Mouse (Mus musculus): ENCODE results near the gene Ajap1. TPM values are rescaled to one million over a fixed set of nuclear protein-coding genes. Genes with fewer than 3 reads are reported as not detected.

Gene Ajap1
- polyA plus RNA-seq, 1 experiment from 2014 or later: 0.20 TPM

- H3K4me1 ChIP-seq (replicated peaks): no peaks in the 10 kb centered on the region
- no peaks in the 10 kb centered on the region for H3K36me3 ChIP-seq (replicated peaks)
- H3K9me3 ChIP-seq (replicated peaks): peaks cover 3% of the 10 kb centered on the region; the same call in 1 of the 2 replicates
- WGBS (ENCODE audit: insufficient replicate concordance): 65% methylated on average over 8 of the region's 8 CpGs
- no peaks in the 10 kb centered on the region for H3K27me3 ChIP-seq
- H3K27ac ChIP-seq (replicated peaks): no peak overlapping the region
- H3K4me3 ChIP-seq (replicated peaks): no peak overlapping the region
- no peak for ATAC-seq (ENCODE audit: insufficient read depth)
- H3K4me2 ChIP-seq: no peak overlapping the region
- no peak overlapping the region for H3K9ac ChIP-seq
Observed at GRCm38 (mm10) chr4:153451516-153451915, 31.1 kb downstream of the Ajap1 start.

DNA sequence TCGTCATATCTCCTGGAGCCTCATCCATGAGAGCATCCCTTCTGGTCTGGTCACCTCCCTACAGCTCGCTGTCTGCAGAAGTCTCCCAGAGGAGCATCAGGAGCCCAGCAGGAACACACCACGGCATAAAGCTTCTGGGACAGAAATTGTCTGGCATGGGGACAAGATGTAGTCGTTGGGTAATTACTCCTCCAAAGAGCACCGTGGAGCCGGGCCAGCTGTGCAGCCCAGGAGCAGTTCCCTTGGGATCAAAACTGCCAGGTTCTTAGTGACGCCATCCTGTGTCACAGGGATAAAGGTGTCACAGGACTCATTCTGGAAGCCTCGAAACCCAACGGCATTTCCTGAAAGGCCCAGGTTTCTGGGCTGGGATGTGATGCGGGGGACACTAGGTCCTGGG lies 40.1 kb downstream of the Ajap1 start:
- ATAC-seq (ENCODE audit: insufficient read depth): no peak
- no peaks in the 10 kb centered on the region for H3K36me3 ChIP-seq (replicated peaks)
- WGBS (ENCODE audit: insufficient replicate concordance): 68% methylated on average over 10 of the region's 10 CpGs
- no peak overlapping the region for H3K4me2 ChIP-seq
- no peak overlapping the region for H3K9ac ChIP-seq
- no peak overlapping the region for H3K4me3 ChIP-seq (replicated peaks)
- no peaks in the 10 kb centered on the region for H3K9me3 ChIP-seq (replicated peaks)
- no peaks in the 10 kb centered on the region for H3K27me3 ChIP-seq
- no peak overlapping the region for H3K27ac ChIP-seq (replicated peaks)
- no peaks in the 10 kb centered on the region for H3K4me1 ChIP-seq (replicated peaks)

DNA sequence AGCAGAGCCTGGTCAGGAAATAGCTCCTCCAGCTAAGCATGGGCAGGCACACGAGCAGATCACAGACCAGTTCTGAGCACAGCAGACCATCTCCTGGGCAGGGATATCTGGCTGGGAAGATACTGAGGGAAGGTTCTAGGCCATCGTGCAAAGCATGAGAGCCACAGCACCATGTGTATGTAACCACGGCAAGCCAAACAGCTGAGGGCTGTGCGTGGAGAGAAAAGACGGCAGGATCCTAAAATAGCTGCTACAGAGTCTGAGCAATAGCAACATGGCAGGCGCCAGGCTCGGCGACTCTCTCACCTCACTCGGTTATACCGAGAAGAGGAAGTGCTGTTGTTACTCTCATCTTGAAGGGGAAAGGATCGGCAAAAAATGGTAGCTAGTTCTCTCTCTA lies 42.7 kb downstream of the Ajap1 start:
- no peaks in the 10 kb centered on the region for H3K4me1 ChIP-seq (replicated peaks)
- no peaks in the 10 kb centered on the region for H3K36me3 ChIP-seq (replicated peaks)
- no peak overlapping the region for H3K27ac ChIP-seq (replicated peaks)
- WGBS (ENCODE audit: insufficient replicate concordance): 54% methylated on average over 11 of the region's 11 CpGs
- H3K4me2 ChIP-seq: no peak overlapping the region
- ATAC-seq (ENCODE audit: insufficient read depth): no peak
- H3K9ac ChIP-seq: no peak overlapping the region
- no peaks in the 10 kb centered on the region for H3K9me3 ChIP-seq (replicated peaks)
- no peaks in the 10 kb centered on the region for H3K27me3 ChIP-seq
- H3K4me3 ChIP-seq (replicated peaks): no peak overlapping the region

DNA sequence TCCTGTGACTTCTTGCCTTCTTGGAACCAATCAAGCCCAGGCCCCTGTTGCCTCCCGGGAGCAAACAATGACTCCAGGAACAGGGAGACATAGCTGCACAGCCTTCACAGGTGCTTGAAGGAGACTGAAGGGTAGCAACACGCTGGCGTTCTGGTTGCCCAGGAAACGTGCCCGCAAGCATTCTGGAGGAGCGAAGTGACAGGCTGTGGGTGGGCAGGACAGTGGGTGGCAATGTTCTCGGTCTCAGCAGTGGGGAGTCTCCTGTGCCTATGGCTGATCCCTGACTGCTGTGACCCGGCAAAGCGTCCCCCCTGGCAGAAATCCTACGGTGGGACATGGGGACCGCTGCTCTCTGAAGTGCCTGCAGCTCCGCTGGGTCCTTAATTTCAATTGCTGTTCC lies 43.6 kb downstream of the Ajap1 start:
- Histone ChIP-seq H3K27me3 (no peaks in the 10 kb centered on the region), H3K9me3 (replicated peaks) (0 out of 2 replicates have a peak, but pooled peaks cover 3% of the 10 kb centered on the region), H3K4me3 (replicated peaks) (no peak overlapping the region), H3K4me1 (replicated peaks) (no peaks in the 10 kb centered on the region), H3K36me3 (replicated peaks) (no peaks in the 10 kb centered on the region), H3K9ac (no peak overlapping the region), H3K4me2 (no peak overlapping the region), H3K27ac (replicated peaks) (no peak overlapping the region)
- no peak for ATAC-seq (ENCODE audit: insufficient read depth)
- 72% methylated on average over 12 of the region's 12 CpGs for WGBS (ENCODE audit: insufficient replicate concordance)

DNA sequence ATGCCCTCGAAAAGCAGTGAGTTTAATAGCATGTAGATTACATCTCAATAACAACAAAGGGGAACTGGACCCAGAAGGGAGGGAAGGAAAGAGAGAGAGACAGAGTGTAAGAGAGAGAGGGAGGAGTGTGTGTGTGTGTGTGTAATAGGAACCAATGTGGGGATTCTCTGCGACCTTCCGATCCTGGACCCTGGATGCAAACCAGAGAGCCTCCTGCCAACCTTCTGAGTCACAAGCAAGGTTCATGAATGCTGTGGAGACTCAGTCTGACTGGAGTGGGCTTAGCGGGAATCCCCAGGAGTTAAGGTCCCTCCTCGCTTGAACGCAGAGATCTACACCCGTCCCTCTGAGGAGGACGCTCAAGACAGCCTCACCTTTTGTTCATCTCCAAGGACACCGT lies 45.4 kb downstream of the Ajap1 start:
- no peak overlapping the region for H3K27ac ChIP-seq (replicated peaks)
- no peaks in the 10 kb centered on the region for H3K27me3 ChIP-seq
- H3K36me3 ChIP-seq (replicated peaks): no peaks in the 10 kb centered on the region
- no peak overlapping the region for H3K4me3 ChIP-seq (replicated peaks)
- no peak overlapping the region for H3K4me2 ChIP-seq
- 67% methylated on average over 9 of the region's 9 CpGs for WGBS (ENCODE audit: insufficient replicate concordance)
- H3K9ac ChIP-seq: no peak overlapping the region
- 0 out of 2 replicates have a peak, but pooled peaks cover 10% of the 10 kb centered on the region for H3K9me3 ChIP-seq (replicated peaks)
- no peak for ATAC-seq (ENCODE audit: insufficient read depth)
- no peaks in the 10 kb centered on the region for H3K4me1 ChIP-seq (replicated peaks)

- Histone ChIP-seq H3K27me3 (no peaks in the 10 kb centered on the region), H3K4me3 (replicated peaks) (no peak overlapping the region), H3K36me3 (replicated peaks) (no peaks in the 10 kb centered on the region), H3K4me2 (no peak overlapping the region), H3K9ac (no peak overlapping the region), H3K4me1 (replicated peaks) (no peaks in the 10 kb centered on the region), H3K9me3 (replicated peaks) (0 out of 2 replicates have a peak, but pooled peaks cover 14% of the 10 kb centered on the region), H3K27ac (replicated peaks) (no peak overlapping the region)
- no peak for ATAC-seq (ENCODE audit: insufficient read depth)
- 56% methylated on average over 5 of the region's 5 CpGs for WGBS (ENCODE audit: insufficient replicate concordance)
Observed at GRCm38 (mm10) chr4:153435917-153436316, 46.7 kb downstream of the Ajap1 start.

GRCm38 (mm10) chr4:153429971-153430370 lies 52.6 kb downstream of the Ajap1 start:
- 71% methylated on average over 2 of the region's 2 CpGs for WGBS (ENCODE audit: insufficient replicate concordance)
- Histone ChIP-seq H3K36me3 (replicated peaks) (no peaks in the 10 kb centered on the region), H3K9me3 (replicated peaks) (0 out of 2 replicates have a peak, but pooled peaks cover 21% of the 10 kb centered on the region), H3K9ac (no peak overlapping the region), H3K4me3 (replicated peaks) (no peak overlapping the region), H3K4me1 (replicated peaks) (no peaks in the 10 kb centered on the region), H3K4me2 (no peak overlapping the region), H3K27me3 (no peaks in the 10 kb centered on the region), H3K27ac (replicated peaks) (no peak overlapping the region)
- no peak for ATAC-seq (ENCODE audit: insufficient read depth)

DNA sequence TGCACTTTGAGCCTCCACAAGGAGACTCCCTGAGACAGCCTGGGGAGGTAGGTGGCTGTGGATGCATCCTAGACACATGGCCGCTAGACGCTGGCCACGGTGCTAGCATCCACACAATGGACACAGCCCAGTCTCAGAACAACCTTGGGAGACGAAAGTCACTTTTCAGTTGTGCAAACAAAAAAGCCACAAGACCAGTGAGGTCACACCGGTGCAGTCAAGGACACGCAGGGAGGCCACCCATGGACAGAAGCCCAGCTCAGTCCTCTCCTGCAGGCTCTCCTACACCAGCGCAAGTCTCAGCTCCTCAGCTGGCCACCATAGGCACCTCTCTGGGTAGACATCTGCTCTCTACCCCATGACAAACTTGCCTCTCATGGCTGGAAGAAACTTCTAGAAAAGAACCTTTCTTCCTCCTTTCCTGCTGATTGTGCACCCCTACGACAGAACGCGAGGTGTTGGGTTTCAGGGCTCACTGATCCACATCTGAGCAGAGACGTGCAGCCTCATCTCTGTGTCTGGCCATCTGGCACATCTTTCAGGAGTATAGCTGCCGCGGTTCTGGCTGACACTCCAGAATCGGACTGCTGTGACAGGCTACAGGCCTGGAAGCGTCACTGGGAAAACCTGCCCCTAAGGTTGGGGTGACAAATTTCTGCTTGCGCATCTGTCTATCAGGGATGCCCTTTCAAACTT lies 56.5 kb downstream of the Ajap1 start:
- H3K36me3 ChIP-seq (replicated peaks): no peaks in the 10 kb centered on the region
- no peak overlapping the region for H3K4me2 ChIP-seq
- H3K9ac ChIP-seq: no peak overlapping the region
- H3K4me1 ChIP-seq (replicated peaks): no peaks in the 10 kb centered on the region
- H3K27me3 ChIP-seq: no peaks in the 10 kb centered on the region
- no peak overlapping the region for H3K27ac ChIP-seq (replicated peaks)
- no peak for ATAC-seq (ENCODE audit: insufficient read depth)
- H3K4me3 ChIP-seq (replicated peaks): no peak overlapping the region
- 72% methylated on average over 16 of the region's 16 CpGs for WGBS (ENCODE audit: insufficient replicate concordance)
- H3K9me3 ChIP-seq (replicated peaks): 0 out of 2 replicates have a peak, but pooled peaks cover 7% of the 10 kb centered on the region

DNA sequence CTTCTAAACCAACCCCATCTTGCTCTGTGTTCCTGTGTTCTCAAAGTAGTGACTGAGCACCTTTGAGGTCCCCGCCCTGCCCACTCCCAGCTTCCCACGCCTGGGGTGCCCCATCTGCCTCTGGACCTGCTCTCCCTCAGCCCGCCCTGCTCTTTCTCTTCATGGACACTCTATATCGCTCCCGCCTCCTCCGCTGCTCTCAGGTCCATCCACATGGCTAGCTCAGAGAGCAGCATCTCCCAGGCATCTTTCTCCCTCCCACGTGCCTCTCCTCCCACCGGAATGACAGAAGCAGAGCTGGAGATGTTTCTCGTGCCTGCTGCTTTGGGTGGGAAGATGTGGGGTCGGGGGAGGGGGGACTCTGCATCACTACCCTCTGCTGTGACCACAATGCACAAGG lies 58.3 kb downstream of the Ajap1 start:
- Histone ChIP-seq H3K9me3 (replicated peaks) (0 out of 2 replicates have a peak, but pooled peaks cover 5% of the 10 kb centered on the region), H3K27me3 (no peaks in the 10 kb centered on the region), H3K27ac (replicated peaks) (no peak overlapping the region), H3K36me3 (replicated peaks) (no peaks in the 10 kb centered on the region), H3K9ac (no peak overlapping the region), H3K4me3 (replicated peaks) (no peak overlapping the region), H3K4me1 (replicated peaks) (no peaks in the 10 kb centered on the region), H3K4me2 (no peak overlapping the region)
- 72% methylated on average over 10 of the region's 10 CpGs for WGBS (ENCODE audit: insufficient replicate concordance)
- ATAC-seq (ENCODE audit: insufficient read depth): no peak

DNA sequence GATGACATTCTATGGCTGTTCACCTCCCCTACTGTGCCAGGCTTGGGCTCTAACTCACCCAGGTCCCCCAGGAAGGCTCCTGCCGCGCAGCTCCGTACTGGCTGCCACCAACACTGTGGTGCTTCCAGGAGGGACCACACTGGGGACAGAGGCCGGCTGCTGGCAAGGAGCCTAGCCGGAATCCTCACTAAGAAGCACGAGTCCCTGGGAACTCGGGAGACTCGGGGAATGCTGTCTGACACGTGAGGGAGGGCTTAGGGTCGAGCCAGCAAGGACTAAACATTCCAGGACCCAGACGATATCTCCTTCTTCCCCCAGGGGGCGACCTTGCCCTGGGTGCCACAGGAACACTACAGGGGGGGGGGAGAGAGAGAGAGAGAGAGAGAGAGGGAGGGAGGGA lies 64.7 kb downstream of the Ajap1 start:
- no peaks in the 10 kb centered on the region for H3K36me3 ChIP-seq (replicated peaks)
- H3K9me3 ChIP-seq (replicated peaks): no peaks in the 10 kb centered on the region
- ATAC-seq (ENCODE audit: insufficient read depth): no peak
- no peak overlapping the region for H3K4me2 ChIP-seq
- H3K4me1 ChIP-seq (replicated peaks): no peaks in the 10 kb centered on the region
- no peak overlapping the region for H3K27ac ChIP-seq (replicated peaks)
- no peak overlapping the region for H3K9ac ChIP-seq
- 2% methylated on average over 11 of the region's 12 CpGs for WGBS (ENCODE audit: insufficient replicate concordance)
- H3K27me3 ChIP-seq: no peaks in the 10 kb centered on the region
- H3K4me3 ChIP-seq (replicated peaks): no peak overlapping the region

DNA sequence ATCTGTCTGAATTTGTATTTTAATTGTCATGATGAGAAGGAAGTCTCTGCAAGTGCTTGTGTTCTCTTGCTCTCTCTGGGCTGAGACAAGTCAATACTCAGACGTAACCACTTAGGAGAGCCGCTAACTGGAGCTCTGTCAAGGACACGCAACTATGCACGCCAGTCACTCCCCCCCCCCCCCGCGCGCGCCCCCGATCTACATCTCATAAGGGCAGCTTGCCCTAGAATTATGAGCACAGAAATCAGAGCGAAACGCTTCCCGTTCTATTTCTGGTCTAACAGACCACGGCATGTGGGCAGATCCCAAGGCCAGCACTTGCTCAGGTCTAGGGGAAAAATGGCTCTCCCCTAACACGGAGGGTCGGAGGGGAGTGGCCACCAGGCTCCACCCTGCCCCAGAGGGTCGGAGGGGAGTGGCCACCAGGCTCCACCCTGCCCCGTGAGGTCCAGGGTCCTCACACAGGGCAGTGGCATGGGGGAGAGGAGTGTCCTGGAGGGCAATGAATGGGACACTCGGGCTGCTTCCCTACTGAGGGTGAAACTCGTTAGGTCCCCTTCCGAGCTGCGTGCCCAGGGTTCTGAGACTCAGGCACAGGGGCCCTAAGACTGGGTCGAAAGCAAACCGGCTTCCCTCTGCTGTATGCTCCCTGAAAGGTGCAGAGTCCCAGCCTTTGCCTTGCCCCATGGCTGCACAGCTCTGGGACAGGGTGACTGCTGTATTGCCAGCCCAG lies 65.3 kb downstream of the Ajap1 start:
- H3K4me3 ChIP-seq (replicated peaks): no peak overlapping the region
- no peak for ATAC-seq (ENCODE audit: insufficient read depth)

More for the DNA sequence above, 65.3 kb downstream of the Ajap1 start:
- Histone ChIP-seq H3K27me3 (no peaks in the 10 kb centered on the region), H3K36me3 (replicated peaks) (no peaks in the 10 kb centered on the region), H3K9ac (no peak overlapping the region), H3K4me2 (no peak overlapping the region; the same call in 1 of the 2 replicates), H3K27ac (replicated peaks) (no peak overlapping the region), H3K9me3 (replicated peaks) (no peaks in the 10 kb centered on the region), H3K4me1 (replicated peaks) (no peaks in the 10 kb centered on the region)
- 4% methylated on average over 23 of the region's 23 CpGs for WGBS (ENCODE audit: insufficient replicate concordance)
